Mouse (Mus musculus) midbrain, embryonic 14.5 days (tissue): ENCODE data around the gene Ackr2. TPM values are rescaled to one million over a fixed set of nuclear protein-coding genes. Genes with fewer than 3 reads are reported as not detected.

Experiments used
- ATAC-seq: fragments of 200-750 bp; cut with Nextera tagmentation; 2 replicates; pipeline ENCODE4 v1.8.0; 2017; ENCODE audit warnings: moderate number of reproducible peaks, moderate library complexity; ENCODE audit not compliant: low FRiP score, low TSS enrichment
- DNase-seq: peaks from one replicate; pipeline ENCODE4 v3.0.0-alpha.2; 2015
- H3K27ac ChIP-seq: fragments of 300-500 bp; sonication (generic); replicated peaks from 2 replicates; pipeline ENCODE4 v1.5.1; 2014; ENCODE audit warnings: mild to moderate bottlenecking, low read depth, low read length, moderate library complexity
- H3K27me3 ChIP-seq: fragments of 300-500 bp; sonication (generic); 2 replicates; pipeline ENCODE4 v1.6.1; 2014; ENCODE audit warnings: low read length, control low read depth, mixed read lengths; ENCODE audit not compliant: control insufficient read depth, insufficient read depth
- H3K36me3 ChIP-seq: fragments of 300-500 bp; sonication (generic); 2 replicates; pipeline ENCODE4 v1.6.1; 2014; ENCODE audit warnings: low read length, control low read depth; ENCODE audit not compliant: control insufficient read depth, insufficient read depth
- H3K4me1 ChIP-seq: fragments of 300-500 bp; sonication (generic); 2 replicates; pipeline ENCODE4 v1.6.1; 2014; ENCODE audit warnings: mild to moderate bottlenecking, antibody characterized with exemption, low read length, control low read depth; ENCODE audit not compliant: control insufficient read depth, insufficient read depth
- H3K4me2 ChIP-seq: fragments of 300-500 bp; sonication (generic); 2 replicates; pipeline ENCODE4 v1.6.1; 2014; ENCODE audit warnings: mild to moderate bottlenecking, low read length, moderate library complexity
- H3K4me3 ChIP-seq: fragments of 300-500 bp; sonication (generic); replicated peaks from 2 replicates; pipeline ENCODE4 v1.5.1; 2014; ENCODE audit warnings: low read depth, low read length
- H3K9ac ChIP-seq: fragments of 300-500 bp; sonication (generic); replicated peaks from 2 replicates; pipeline ENCODE4 v1.6.1; 2014; ENCODE audit warnings: mild to moderate bottlenecking, low read length, moderate library complexity
- H3K9me3 ChIP-seq: fragments of 300-500 bp; sonication (generic); 2 replicates; pipeline ENCODE4 v1.6.1; 2016; ENCODE audit warnings: low read length, control low read depth, mixed read lengths; ENCODE audit not compliant: control insufficient read depth
- WGBS: fragments of 180-500 bp; shearing (Covaris S2); extraction: QIAGEN DNeasy Blood & Tissue Kit; methylation state at CpG from one replicate; pipeline ENCODE4 v1.1.7; 2014; 5-methylcytosine and 5-hydroxymethylcytosine counted together
- polyA plus RNA-seq: library from polyadenylated mRNA; unstranded; fragments of >200 nt; fragmentation: Nextera tagmentation; extraction: Ambion mirVana; gene quantifications from 2 replicates; pipeline ENCODE4 v1.2.1, GENCODE M21; 2014

Gene Ackr2
- polyA plus RNA-seq, 1 experiment from 2014 or later, result 4.5 TPM

- ATAC-seq, result no peak
- H3K4me1 ChIP-seq, result no peaks in the 10 kb centered on the region
- no peaks in the 10 kb centered on the region for H3K9me3 ChIP-seq
- 85% methylated on average over 4 of the region's 4 CpGs for WGBS
- H3K4me2 ChIP-seq, result no peak overlapping the region
- H3K27me3 ChIP-seq, result no peaks in the 10 kb centered on the region
- no peaks in the 10 kb centered on the region for H3K36me3 ChIP-seq
- H3K4me3 ChIP-seq, result no peak overlapping the region
- no peak for DNase-seq
- H3K27ac ChIP-seq, result no peak overlapping the region
- no peak overlapping the region for H3K9ac ChIP-seq
Observed at GRCm38 (mm10) chr9:121896820-121897219, 1.3 kb upstream of the Ackr2 start.

DNA sequence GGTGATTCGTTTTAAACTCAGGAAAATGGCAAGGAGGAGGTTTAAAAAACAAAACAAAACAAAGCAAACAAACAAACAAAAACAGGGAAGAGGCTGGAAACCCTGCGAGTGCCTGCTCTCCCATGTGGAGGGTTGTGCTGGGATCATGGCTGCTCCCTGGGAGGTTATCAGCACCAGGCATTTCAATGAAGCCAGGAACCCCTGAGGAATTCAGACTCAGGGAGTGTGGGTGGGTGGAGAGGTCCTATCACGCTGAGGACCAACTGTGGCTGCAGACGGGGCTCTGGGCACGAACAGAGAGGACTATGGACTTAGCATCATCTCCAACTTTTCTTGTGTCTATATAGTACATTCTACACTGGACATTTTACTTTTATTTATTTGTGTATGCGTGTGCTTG, 1.2 kb downstream of the Ackr2 start:
- WGBS, result 70% methylated on average over 6 of the region's 6 CpGs
- no peak for DNase-seq

GRCm38 (mm10) chr9:121900282-121900855, 2.2 kb downstream of the Ackr2 start:
- no peaks in the 10 kb centered on the region for H3K36me3 ChIP-seq
- DNase-seq, result no peak
- no peaks in the 10 kb centered on the region for H3K9me3 ChIP-seq
- no peak overlapping the region for H3K9ac ChIP-seq
- H3K4me2 ChIP-seq, result no peak overlapping the region
- H3K27me3 ChIP-seq, result no peaks in the 10 kb centered on the region
- no peak overlapping the region for H3K4me3 ChIP-seq
- H3K4me1 ChIP-seq, result no peaks in the 10 kb centered on the region
- WGBS, result 81% methylated on average over 5 of the region's 5 CpGs
- no peak for ATAC-seq
- no peak overlapping the region for H3K27ac ChIP-seq

More for the DNA sequence above, 1.2 kb downstream of the Ackr2 start:
- no peak for ATAC-seq
- H3K9me3 ChIP-seq, result no peaks in the 10 kb centered on the region
- no peak overlapping the region for H3K9ac ChIP-seq
- H3K27ac ChIP-seq, result no peak overlapping the region
- H3K27me3 ChIP-seq, result no peaks in the 10 kb centered on the region
- H3K4me1 ChIP-seq, result no peaks in the 10 kb centered on the region
- no peak overlapping the region for H3K4me2 ChIP-seq
- no peak overlapping the region for H3K4me3 ChIP-seq
- H3K36me3 ChIP-seq, result no peaks in the 10 kb centered on the region

GRCm38 (mm10) chr9:121901710-121902700, 3.9 kb downstream of the Ackr2 start:
- no peak overlapping the region for H3K4me3 ChIP-seq
- no peak overlapping the region for H3K27ac ChIP-seq
- no peak overlapping the region for H3K4me2 ChIP-seq
- no peak overlapping the region for H3K9ac ChIP-seq
- H3K27me3 ChIP-seq, result no peaks in the 10 kb centered on the region
- H3K4me1 ChIP-seq, result no peaks in the 10 kb centered on the region
- no peak for ATAC-seq
- no peaks in the 10 kb centered on the region for H3K36me3 ChIP-seq
- WGBS, result 77% methylated on average over 5 of the region's 5 CpGs
- no peaks in the 10 kb centered on the region for H3K9me3 ChIP-seq
- no peak for DNase-seq

GRCm38 (mm10) chr9:121903476-121904305, 5.5 kb downstream of the Ackr2 start:
- no peaks in the 10 kb centered on the region for H3K36me3 ChIP-seq
- H3K4me3 ChIP-seq, result no peak overlapping the region
- no peaks in the 10 kb centered on the region for H3K4me1 ChIP-seq
- H3K9me3 ChIP-seq, result no peaks in the 10 kb centered on the region
- DNase-seq (no peak), ATAC-seq (no peak)
- no peak overlapping the region for H3K9ac ChIP-seq
- no peak overlapping the region for H3K27ac ChIP-seq
- no peaks in the 10 kb centered on the region for H3K27me3 ChIP-seq
- WGBS, result 87% methylated on average over 8 of the region's 8 CpGs
- H3K4me2 ChIP-seq, result no peak overlapping the region

DNA sequence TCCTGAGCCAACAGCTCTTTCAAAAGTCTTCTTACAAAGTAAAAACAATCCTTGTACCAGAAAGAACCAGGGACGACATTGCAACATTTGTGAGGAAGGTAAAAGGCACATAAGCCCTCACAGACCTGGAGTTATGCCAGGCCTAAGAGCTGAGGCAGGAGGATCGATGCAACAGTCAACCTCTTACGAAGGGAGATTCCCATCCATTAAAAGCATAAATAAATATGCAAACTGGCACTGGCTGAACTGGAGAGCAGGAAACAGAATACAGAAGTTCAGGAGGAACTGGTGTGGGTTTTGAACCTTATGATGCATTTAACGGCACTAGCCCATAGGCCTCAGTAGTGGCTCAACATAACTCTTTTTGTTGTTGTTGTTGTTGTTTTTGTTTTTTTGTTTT, 6.2 kb downstream of the Ackr2 start:
- Histone ChIP-seq H3K4me3 (no peak overlapping the region), H3K27ac (no peak overlapping the region), H3K9me3 (no peaks in the 10 kb centered on the region), H3K9ac (no peak overlapping the region), H3K27me3 (no peaks in the 10 kb centered on the region), H3K4me1 (no peaks in the 10 kb centered on the region), H3K36me3 (no peaks in the 10 kb centered on the region), H3K4me2 (no peak overlapping the region)
- ATAC-seq, result no peak
- 93% methylated on average over 4 of the region's 4 CpGs for WGBS
- DNase-seq, result no peak

DNA sequence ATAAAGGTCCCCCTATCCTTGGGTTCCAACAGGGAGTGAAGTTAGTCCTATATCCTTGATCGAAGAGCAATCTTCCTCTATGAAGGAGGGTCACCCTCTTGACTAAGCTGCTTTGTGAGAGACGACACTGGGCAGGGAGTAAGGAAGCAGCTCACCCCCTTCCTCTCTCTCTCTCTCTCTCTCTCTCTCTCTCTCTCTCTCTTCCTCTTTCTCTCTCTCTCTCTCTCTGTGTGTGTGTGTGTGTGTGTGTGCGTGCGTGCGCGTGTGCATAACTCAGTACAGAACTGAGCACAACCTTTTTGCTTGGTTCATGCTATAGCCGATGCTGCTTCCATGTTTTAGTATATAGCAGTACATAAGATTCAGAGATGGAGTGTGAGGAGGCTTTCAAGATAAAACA, 6.8 kb downstream of the Ackr2 start:
- H3K9me3 ChIP-seq, result no peaks in the 10 kb centered on the region
- DNase-seq (no peak), ATAC-seq (no peak)
- no peak overlapping the region for H3K4me3 ChIP-seq
- H3K27me3 ChIP-seq, result no peaks in the 10 kb centered on the region
- H3K36me3 ChIP-seq, result no peaks in the 10 kb centered on the region
- 92% methylated on average over 7 of the region's 7 CpGs for WGBS
- no peak overlapping the region for H3K9ac ChIP-seq
- H3K4me2 ChIP-seq, result no peak overlapping the region
- no peaks in the 10 kb centered on the region for H3K4me1 ChIP-seq
- H3K27ac ChIP-seq, result no peak overlapping the region

GRCm38 (mm10) chr9:121905556-121906185, 7.5 kb downstream of the Ackr2 start:
- H3K4me1 ChIP-seq, result no peaks in the 10 kb centered on the region
- no peaks in the 10 kb centered on the region for H3K36me3 ChIP-seq
- no peak overlapping the region for H3K27ac ChIP-seq
- DNase-seq (peak; percentile 12), ATAC-seq (no peak)
- no peaks in the 10 kb centered on the region for H3K9me3 ChIP-seq
- H3K4me2 ChIP-seq, result no peak overlapping the region
- WGBS, result 83% methylated on average over 4 of the region's 4 CpGs
- no peak overlapping the region for H3K4me3 ChIP-seq
- H3K9ac ChIP-seq, result no peak overlapping the region
- H3K27me3 ChIP-seq, result no peaks in the 10 kb centered on the region
